Mouse (Mus musculus): ENCODE results near the gene Rab3d.
A peak's percentile ranks its signal among the peaks of the same experiment; 100 is the strongest.

The Rab3d gene

DNA sequence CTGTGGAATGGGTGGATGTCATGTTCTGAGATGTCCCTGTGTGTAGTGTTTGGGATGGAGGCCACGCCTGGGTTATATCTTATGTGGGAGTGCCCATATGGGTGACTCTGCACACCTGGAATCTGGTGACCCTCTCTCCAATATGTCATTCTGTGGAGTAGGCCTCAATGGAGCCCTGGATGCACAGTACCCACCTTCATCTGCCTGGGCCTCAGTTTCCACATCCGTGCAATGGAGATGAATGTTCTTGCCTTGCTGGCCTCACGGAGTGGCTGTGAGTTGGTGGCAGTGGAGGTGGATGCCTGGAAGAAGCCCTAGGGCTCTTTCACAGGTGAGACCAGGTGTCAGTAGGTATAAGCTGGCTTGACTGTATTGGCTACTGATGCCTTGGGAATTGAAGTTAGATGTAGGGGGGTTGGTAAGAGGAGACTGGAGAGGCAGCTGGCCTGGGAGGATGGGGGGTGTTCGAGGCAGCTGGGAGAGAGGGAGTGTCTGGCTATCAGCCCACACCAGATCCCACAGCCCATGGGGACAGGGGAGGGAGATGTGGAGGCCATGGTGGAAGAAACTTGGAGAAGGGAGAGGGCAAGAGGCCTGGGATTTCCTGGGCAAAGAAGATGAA lies 20.4 kb upstream of the Rab3d start:
- DNase-seq (ENCODE audit: low read depth) = no peak

DNA sequence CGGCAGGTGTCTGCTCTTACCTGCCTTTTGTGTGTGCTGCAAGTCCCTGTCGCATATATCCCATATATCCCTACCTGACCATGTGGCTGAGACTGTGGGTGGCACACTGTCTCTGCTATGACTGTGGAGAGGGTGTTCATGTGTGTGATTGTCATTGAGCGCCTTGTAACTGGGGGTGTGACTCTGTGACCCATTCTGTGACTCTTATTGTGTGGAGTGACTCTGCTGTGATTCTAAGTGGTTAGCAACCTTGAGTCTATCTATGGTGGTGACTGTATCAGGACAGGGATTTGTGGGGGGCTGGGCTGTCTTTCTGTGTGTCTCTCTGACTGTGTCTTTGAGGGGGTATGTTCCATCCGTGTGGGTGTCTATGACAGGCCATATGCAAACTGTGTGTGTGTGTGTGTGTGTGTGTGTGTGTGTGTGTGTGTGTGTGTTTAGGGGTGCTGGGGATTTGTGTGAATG lies 19.8 kb upstream of the Rab3d start:
- no peak for DNase-seq (ENCODE audit: low read depth)

DNA sequence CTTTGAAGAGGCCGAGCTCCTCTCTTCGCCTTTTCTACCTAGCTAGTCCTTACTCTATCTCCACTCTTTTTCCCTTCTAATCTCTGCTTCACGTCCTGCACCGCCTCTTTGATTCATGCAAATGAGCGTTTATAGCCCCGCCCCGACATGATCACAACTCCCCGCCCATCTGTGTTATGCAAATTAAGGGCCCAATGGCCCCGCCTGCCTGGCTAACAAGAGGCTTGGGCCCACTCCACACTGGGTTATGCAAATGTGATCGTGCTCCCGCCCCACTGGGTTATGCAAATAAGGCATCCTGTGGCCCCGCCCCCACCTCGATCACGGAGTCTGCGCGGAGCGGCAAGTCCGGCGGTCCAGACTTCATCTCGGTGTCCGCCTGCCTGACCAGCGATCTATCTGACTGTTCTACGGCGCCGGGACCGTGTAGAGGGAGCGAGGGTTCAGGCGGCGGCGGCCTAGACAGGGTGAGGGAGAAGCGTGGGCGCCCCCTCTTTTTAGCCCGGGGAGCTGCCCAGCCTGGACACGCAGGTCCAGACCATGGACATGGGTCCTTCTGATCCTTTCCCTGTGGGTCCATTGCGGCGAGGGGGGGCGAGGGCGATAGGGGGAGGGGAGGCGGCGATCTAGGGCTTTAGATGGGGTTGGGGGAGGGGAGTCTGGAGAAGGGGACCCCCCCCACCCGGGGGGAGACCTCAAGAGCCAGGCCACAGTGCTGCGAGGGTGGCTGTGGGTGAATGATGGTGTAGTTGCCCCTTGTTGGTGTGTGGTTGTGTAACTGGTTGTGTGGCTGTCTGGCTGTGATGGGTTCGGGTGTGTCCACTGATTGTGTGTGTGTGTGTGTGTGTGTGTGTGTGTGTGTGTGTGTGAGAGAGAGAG lies 18.9 kb upstream of the Rab3d start, which contains the start of gene Plppr2:
Gene Plppr2, plus strand, starts transcription at position 342 of the 879 bp plus-strand sequence.
- peak; percentile 26 for DNase-seq (ENCODE audit: low read depth)

DNA sequence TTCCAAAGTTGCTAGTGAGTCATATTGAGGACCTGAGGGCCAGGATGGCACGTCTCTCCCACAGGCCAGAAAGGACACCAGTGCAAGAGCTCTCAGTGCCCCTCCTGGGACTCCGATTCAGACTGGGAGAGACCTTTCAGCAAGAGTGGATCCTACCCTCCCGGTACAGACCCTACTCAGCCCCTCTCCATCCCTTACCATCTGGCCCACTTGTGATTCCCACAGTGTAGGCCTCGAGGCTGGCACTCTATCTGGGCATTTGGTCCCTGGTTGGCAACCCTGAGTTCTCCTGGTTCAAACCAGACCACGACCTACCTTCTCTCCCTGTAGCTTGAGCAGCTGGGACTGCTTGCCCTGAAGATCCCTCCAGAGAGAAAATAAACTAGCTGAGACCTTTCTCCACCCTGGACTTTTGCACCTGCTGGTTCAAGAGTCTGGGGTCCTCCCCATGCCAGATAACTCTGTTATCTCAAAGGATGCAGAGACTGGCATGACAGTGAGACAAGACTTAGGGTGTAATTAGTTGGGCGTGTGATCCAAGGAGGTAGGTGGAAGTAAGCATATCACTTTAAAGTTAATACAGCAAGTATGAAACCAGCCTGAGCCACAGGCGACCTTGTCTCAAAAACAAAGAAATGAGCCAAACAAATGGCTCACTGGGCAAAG lies 17.6 kb upstream of the Rab3d start:
- DNase-seq (ENCODE audit: low read depth) = no peak

DNA sequence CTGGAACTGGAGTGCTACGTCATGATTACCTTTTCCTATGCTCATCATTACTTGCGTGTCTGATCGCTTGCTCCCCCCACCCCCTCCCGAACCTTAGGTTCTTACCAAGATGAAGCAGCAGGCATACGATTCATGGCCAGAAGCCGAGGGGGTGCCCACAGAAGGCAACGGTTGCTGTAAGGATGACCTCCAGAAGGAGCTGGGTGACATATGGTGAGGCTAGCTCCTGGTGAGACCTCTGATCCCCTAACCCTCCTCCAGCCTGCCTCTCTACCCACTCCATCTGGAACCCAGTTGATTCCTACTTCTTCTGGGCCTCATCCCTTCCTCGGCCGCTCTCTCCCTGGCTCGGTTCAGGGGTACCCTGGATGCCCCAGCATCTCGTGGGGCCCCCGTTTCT lies 16.0 kb upstream of the Rab3d start:
- no peak for DNase-seq (ENCODE audit: low read depth)

DNA sequence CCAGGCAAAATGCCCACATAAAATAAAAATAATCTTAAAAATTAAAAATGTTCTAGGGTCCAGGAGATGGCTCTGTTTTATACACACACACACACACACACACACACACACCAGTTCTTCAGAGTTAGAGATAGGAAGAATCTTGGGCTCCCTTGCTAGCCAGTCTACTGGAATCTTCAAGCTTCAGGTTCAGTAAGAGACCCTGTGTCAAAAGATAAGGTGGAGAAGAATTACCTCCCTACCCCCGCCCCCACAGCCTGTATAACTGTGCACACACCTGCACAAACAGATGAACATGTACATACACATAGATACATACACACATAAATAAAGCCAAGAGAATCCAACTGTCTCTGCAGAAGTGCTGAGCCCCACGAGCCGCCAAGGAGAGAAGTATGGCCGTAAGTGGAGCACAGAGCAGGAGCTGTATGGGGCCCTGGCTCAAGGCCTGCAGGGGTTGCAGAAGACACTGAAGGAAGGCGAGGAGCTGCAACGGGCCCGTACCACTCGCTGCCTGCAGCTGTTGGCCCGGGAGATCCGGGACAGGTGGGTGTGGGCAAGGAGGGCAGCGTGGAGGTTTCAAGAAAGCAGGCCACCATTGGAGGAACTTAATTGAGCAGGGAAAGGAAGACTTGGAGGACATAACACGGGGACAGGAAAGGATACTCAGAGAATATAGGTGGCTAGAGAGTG lies 14.6 kb upstream of the Rab3d start:
- no peak for DNase-seq (ENCODE audit: low read depth)

DNA sequence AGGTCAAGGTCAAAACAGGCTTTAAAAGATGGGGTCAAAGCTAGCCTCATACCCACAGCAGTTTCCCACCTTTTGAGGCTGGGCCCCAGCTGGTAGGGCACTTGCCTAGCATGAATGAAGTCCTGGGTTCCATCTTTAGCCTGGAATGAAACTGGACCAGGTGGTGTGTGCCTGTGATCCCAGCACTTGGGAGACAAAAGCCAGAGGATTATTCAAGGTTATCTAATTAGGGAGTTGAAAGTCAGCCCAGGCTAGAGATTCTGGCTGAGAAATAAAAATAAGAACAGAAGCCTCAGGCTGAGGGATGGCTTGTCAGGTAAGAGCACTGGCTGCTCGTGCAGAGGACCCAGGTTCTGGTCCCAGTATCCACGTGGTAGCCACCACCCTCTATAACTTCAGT lies 14.0 kb upstream of the Rab3d start:
- DNase-seq (ENCODE audit: low read depth) = no peak

DNA sequence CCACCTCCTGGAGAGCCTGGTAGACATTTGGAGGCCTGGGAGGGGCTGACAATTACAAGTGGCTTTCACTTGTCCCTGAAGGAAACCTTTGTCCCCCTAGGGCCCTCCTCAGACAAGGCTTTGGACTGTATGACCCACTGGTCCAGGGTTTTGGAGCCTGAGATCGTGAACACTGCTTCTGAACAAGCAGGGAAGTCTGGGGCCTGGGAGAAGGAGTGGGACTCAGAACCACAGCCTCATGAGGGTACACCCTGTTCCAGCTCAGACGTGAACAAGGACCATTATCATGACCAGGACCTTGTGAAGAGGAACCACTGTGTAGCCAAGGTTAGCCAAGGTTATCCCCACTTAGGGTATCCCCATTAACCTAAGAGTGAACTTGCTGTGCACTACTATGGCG lies 11.2 kb upstream of the Rab3d start:
- DNase-seq (ENCODE audit: low read depth) = no peak

DNA sequence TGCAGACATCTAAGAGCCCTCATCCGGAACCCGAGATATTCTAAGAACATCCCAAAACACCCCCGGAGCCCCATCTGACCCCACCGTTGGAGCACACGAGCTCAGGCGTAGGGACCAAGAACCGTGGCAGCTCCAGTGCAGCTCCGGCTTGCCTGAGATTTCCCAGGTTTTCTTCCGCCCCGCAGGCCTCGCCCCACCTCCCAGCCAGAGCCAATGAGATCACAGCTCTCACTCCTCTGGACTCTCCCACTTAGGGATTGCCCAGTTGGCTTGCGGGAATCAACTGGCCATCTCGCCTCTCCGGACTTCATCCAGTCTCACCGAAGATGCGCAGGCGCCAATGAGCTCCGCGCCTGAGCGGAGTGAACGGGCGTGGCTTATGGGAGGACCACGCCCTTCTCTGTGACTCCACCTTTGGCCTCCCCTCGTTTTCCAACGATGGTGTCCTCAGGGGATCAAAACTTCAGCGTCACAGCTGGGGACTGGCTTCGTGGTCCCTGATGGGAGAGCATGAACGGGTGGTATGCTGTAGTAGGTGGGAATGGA lies 9.3 kb upstream of the Rab3d start, which contains the start of the genes Ccdc159 and Tmem205:
Gene Ccdc159, plus strand, starts transcription at position 264 of the 546 bp plus-strand sequence.
Gene Tmem205, minus strand, starts transcription at position 349 of the 546 bp plus-strand sequence.
- peak; percentile 99 for DNase-seq (ENCODE audit: low read depth)

DNA sequence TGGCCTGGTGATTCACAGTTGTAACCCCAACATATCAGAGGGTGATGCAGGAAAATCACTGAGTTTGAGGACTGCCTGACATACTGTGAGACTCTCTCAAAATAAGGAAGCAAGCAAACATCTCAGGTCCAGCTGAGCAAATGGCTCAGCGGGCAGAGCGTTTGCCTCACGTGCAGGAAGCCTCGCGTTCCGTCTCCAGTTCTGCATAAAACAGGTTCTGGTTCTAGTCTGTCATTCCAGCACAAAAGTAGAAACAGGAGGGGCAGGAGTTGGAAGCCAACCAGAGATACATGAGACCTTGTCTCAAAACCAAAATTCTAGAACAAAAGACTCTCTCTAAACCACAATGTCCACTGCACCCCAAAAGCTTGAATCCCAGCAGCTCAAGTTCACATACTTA lies 8.8 kb upstream of the Rab3d start:
- DNase-seq (ENCODE audit: low read depth) = peak; percentile 64

DNA sequence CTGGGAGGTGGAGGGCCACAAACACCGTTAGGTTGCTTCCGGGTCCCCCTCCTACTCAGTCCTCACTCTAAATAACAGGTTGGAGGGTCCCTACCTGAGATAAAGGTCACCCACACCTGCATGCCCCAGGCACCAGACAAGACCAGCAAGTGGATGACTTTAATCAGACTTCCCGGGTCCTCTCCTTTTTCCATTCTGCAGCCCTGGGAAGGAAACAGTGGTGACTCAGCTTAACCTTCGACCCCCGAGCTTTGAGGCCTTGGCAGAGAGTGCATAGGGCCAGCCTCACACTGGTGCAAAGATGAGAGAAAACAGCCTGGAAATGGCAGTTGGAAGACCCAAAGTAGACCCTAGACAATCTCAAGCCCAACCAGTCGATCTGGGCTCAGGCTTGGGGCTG lies 8.2 kb upstream of the Rab3d start:
- peak; percentile 69 for DNase-seq (ENCODE audit: low read depth)

DNA sequence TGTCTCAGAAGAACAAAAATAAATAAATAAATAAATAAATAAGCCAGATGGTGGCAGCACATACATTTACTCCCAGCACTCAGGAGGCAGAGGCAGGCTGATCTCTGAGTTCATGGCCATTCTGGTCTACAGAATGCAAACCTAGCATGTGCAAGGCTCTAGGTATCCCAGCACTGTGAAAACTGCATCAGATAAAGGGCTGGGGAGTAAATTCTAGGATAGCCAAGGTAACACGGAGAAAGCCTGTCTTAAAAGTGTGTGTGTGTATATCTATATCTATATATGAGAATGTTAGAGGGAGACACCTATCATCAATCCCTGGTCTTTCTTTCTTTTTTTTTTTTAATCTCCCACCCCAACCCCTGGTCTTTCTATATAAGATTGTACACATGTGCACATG lies 7.5 kb upstream of the Rab3d start:
- DNase-seq (ENCODE audit: low read depth) = no peak

DNA sequence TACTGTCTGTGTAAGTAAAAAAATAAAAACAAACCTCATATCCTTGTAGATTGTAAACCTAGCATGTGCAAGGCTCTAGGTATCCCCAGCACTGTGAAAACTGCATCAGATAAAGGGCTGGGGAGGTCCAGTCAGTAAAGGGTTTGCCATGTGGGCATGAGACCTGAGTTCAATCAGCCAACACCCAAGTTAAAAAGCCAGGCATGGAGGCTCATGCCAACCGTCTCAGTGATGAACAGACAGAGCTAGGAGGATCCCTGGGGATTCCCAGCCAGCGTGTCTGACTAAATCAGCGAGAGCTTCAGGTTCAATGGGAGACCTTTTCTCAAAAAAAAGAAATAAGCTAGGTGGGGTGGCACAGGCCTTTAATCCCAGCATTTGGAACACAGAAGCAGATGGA lies 7.0 kb upstream of the Rab3d start:
- no peak for DNase-seq (ENCODE audit: low read depth)

DNA sequence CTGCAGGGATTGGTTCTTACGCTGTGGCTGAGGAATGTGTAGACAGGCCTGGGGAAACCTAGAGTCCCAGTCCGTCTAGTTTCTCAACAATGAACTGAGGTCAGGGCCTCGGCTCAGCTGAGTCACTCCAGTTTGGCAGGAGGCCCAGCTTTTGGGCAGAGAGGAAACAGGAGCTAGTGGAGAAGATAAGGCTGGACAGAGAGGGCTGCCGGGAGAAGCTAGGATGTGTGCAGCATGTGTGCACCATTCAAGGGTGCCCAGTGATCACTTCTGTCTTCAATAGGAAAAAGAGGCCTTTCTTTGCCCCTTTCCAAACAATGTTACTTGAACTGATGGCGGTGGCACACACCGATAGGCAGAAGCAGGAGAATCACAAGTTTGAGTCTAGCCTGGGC lies 6.1 kb upstream of the Rab3d start:
- DNase-seq (ENCODE audit: low read depth) = peak; percentile 99

DNA sequence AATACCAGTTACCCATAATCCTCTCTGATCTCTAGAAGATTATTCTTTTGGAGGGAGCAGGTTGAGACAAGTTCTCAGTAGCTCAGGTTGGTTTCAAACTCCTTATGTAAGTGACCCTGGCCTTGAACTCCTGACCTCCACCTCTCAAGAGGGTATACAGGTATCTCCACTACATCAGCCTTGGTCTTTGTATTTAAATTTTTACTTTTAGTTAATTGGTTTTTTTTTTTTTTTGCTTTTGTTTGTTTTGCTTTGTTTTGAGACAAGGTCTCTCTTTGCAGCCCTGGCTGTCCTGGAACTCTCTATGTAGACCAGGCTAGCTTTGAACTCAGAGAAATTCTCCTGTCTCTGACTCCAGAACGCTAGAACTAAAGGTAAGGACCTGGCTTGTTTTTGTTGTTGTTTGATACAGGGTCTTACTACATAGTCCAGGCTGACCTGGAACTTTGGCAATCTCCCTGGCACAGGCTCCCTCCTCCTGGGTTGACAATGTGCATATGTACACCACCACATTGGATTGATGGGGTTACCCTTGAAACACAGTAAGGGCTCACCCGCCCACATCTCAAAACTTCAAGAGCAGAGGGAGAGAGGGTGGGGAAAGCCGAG lies 5.6 kb upstream of the Rab3d start:
- DNase-seq (ENCODE audit: low read depth) = no peak

DNA sequence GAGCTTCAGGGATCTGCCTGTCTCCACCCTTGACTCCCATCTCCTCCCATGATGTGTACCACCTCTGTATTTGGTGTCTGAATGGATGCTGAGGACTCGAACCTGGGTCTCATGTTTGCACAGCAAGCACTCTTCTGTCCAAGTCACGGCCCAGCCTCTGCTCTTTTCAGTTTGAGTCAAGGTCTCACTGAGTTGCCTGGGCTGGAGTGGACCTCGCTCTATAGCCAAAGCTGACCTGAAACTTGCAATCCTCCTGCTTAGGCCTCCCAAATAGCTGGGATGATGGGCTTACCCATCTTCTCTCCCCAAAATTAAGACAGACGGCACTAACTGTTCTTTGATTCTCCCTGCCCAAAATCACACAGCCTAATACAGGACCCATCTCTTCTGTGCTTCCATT lies 5.0 kb upstream of the Rab3d start:
- peak; percentile 10 for DNase-seq (ENCODE audit: low read depth)

DNA sequence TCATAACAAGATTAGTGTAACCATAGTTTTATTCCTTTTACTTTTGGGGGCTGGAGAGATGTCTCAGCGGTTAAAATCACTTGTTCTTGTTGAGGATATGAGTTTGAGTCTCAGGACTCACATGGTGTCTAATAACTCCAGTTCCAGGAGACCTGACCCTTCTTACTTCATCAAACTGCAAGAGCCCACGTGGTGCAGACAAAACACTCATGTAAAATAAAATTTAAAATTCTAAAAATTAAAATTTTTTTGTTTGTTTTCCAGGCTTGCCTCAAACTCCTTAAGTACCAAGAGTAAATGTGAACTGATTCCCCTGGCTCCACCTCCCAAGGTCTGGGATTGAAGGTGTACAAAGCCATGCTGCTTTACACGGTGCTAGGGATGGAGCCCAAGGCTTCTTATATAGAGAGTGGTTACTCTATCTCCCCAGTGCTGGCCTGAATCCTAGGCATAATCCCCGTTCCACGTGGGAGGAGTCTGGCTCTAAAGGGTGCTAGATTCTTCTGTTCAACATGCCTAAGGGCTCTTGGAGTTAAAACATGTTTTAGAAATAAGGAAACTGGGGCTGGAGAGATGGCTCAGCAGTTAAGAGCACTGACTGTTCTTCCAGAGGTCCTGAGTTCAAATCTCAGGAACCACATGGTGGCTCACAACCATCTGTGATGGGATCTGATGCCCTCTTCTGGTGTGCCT lies 846 bp upstream of the Rab3d start:
- no peak for DNase-seq (ENCODE audit: low read depth)

DNA sequence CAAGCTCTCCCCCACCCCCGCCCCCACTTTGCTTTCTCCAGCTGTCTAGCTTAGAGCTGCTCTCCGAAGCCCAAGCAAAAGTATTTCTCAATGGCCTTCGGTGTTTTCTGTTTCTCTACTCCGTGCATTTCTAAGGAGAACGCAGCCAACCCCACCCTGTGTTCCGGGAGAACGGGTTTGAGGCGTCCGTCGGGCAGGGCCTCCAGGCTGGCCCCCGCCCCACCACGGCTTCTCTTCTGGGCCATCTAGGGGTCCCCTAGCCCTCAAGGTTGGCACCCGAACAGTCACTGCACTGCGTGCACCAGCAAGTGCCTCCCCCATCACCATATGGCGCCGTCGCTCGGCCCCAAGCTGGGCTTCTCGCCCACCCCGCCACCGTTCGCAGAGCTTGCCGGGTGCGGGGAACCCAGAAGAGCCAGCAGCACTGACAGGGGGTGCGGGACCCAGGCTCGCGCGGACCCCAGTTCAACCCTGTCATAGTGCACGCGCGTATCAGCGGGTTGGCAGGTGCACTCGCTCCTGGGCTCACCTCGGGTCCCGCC lies 428 bp downstream of the Rab3d start:
- peak; percentile 37 for DNase-seq (ENCODE audit: low read depth)

DNA sequence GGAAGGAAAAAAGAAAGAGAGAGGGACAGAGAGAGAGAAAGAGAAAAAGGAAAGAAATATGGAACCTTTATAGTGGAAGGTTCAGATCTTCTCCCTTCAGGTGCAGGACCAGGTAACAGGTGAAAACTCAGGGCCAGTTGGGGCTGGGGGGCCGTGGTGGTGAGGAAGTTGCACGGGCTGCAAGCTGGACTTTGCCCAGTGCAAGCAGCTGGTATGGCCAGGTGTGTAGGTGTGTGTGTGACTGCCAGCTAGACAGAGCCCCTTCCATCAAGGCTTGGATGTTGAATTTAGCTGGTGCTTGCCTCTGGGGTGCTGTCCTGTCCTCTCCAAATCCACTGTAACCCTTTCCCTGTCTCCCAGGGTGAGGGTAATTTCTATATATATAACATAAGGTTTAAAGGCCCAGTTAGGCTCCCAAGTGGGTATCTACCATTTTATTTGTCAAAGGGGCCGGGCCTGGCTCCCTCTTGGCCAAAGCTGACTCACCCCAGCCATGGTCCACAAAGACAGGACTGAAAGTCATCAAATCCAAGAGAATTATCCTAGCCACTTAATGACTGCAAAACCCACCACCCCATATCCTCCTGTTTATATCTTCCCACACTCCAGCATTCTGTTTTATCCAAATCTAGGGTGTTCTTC lies 1.0 kb downstream of the Rab3d start:
- DNase-seq (ENCODE audit: low read depth) = no peak

All from 416B (cell line).